Mouse (Mus musculus) CH12.LX (cell line): ENCODE data around the gene Stk35. TPM values are rescaled to one million over a fixed set of nuclear protein-coding genes. Genes with fewer than 3 reads are reported as not detected.

Experiments
- DNase-seq: peaks from one replicate; pipeline ENCODE4 v3.0.0-alpha.2; 2013; ENCODE audit errors: extremely low read depth
- H3K27ac ChIP-seq: 2 replicates; pipeline ENCODE4 v1.5.1; 2012; ENCODE audit warnings: low read depth, mild to moderate bottlenecking, control low read depth, moderate library complexity; ENCODE audit not compliant: insufficient read depth
- H3K27me3 ChIP-seq: replicated peaks from 2 replicates; pipeline ENCODE3; 2012; ENCODE audit warnings: inconsistent platforms
- H3K36me3 ChIP-seq, 2 experiments: replicated peaks in 1 of 2; 2 replicates each; pipeline versions ENCODE3 to v1.6.1; 2012; ENCODE audit warnings: inconsistent platforms in 1 of 2, low read length in 1 of 2, mild to moderate bottlenecking in 1 of 2, mixed read lengths in 1 of 2, moderate library complexity in 1 of 2; ENCODE audit not compliant: control insufficient read depth in 1 of 2, insufficient read depth in 1 of 2
- H3K4me1 ChIP-seq, 2 experiments: 2 replicates each; pipeline ENCODE4 v1.6.1; 2012; ENCODE audit warnings: inconsistent platforms in 1 of 2, moderate library complexity in 1 of 2; ENCODE audit not compliant: insufficient read depth in 2 of 2, control insufficient read depth in 1 of 2
- H3K4me2 ChIP-seq: 2 replicates; pipeline ENCODE4 v1.6.1; 2012; ENCODE audit warnings: low read depth, mild to moderate bottlenecking, control low read depth; ENCODE audit not compliant: poor library complexity, insufficient read depth, severe bottlenecking
- H3K4me3 ChIP-seq, 3 experiments: fragments of 150-350 bp in 1 of 3; sonication (generic) in 1 of 3; replicated peaks in 1 of 3; 2 replicates each; pipeline versions ENCODE3 to v1.5.1; 2011 to 2012; ENCODE audit warnings: low read depth in 2 of 3, low read length in 2 of 3, mild to moderate bottlenecking in 2 of 3, moderate library complexity in 2 of 3, control low read depth in 1 of 3, improper control_type of control experiment in 1 of 3, inconsistent platforms in 1 of 3, mixed read lengths in 1 of 3; ENCODE audit not compliant: poor library complexity in 1 of 3
- H3K79me2 ChIP-seq: replicated peaks from 2 replicates; pipeline ENCODE4 v1.6.1; 2012; ENCODE audit warnings: mild to moderate bottlenecking, moderate library complexity; ENCODE audit not compliant: control insufficient read depth, poor library complexity, insufficient read depth, severe bottlenecking; ENCODE audit errors: extremely low read depth
- H3K9ac ChIP-seq: 2 replicates; pipeline ENCODE4 v1.6.1; 2012; ENCODE audit warnings: low read depth, mild to moderate bottlenecking, control low read depth, moderate library complexity; ENCODE audit not compliant: insufficient read depth
- H3K9me3 ChIP-seq: replicated peaks from 2 replicates; pipeline ENCODE3; 2012; ENCODE audit warnings: low read length, inconsistent platforms, mixed read lengths
- E2F4 ChIP-seq: IDR thresholded peaks from 2 replicates; pipeline ENCODE4 v1.6.1; 2011; ENCODE audit warnings: low read depth, low read length, improper control_type of control experiment; ENCODE audit not compliant: insufficient replicate concordance
- ELF1 ChIP-seq: IDR thresholded peaks from 2 replicates; pipeline ENCODE4 v1.6.1; 2014; ENCODE audit warnings: low read depth, mild to moderate bottlenecking, inconsistent platforms, low read length, improper control_type of control experiment
- EP300 ChIP-seq: IDR thresholded peaks from 2 replicates; pipeline ENCODE4 v1.6.1; 2011; ENCODE audit warnings: low read length, improper control_type of control experiment
- HCFC1 ChIP-seq: IDR thresholded peaks from 2 replicates; pipeline ENCODE4 v1.6.1; 2012; ENCODE audit warnings: low read depth, mild to moderate bottlenecking, inconsistent platforms, low read length, improper control_type of control experiment
- IRF4 ChIP-seq: IDR thresholded peaks from 2 replicates; pipeline ENCODE4 v1.6.1; 2014; ENCODE audit warnings: low read depth, mild to moderate bottlenecking, inconsistent platforms, low read length, improper control_type of control experiment
- MAFK ChIP-seq: IDR thresholded peaks from 2 replicates; pipeline ENCODE4 v1.6.1; 2011; ENCODE audit warnings: low read length, improper control_type of control experiment; ENCODE audit not compliant: insufficient replicate concordance
- MAZ ChIP-seq: IDR thresholded peaks from 2 replicates; pipeline ENCODE4 v1.6.1; 2012; ENCODE audit warnings: low read depth, mild to moderate bottlenecking, inconsistent platforms, low read length, improper control_type of control experiment, moderate library complexity
- MYC ChIP-seq: IDR thresholded peaks from 2 replicates; pipeline ENCODE4 v1.6.1; 2011; ENCODE audit warnings: low read depth, mild to moderate bottlenecking, improper control_type of control experiment, low read length
- NELFE ChIP-seq: IDR thresholded peaks from 2 replicates; pipeline ENCODE4 v1.6.1; 2011; ENCODE audit warnings: low read depth, low read length, improper control_type of control experiment
- POLR2A ChIP-seq: IDR thresholded peaks from 2 replicates; pipeline ENCODE4 v1.6.1; 2011; ENCODE audit warnings: low read depth, mild to moderate bottlenecking, improper control_type of control experiment, low read length
- POLR2AphosphoS2 ChIP-seq: IDR thresholded peaks from 2 replicates; pipeline ENCODE4 v1.6.1; 2011; ENCODE audit warnings: low read depth, low read length, improper control_type of control experiment
- RCOR1 ChIP-seq: conservative IDR thresholded peaks from 2 replicates; pipeline ENCODE4 v1.6.1; 2012; ENCODE audit warnings: low read depth, mild to moderate bottlenecking, inconsistent platforms, low read length, improper control_type of control experiment
- SMC3 ChIP-seq: IDR thresholded peaks from 2 replicates; pipeline ENCODE4 v1.6.1; 2011; ENCODE audit warnings: low read depth, low read length, improper control_type of control experiment
- TBP ChIP-seq: conservative IDR thresholded peaks from 2 replicates; pipeline ENCODE4 v1.6.1; 2011; ENCODE audit warnings: low read depth, low read length, improper control_type of control experiment
- TCF12 ChIP-seq: IDR thresholded peaks from 2 replicates; pipeline ENCODE4 v1.6.1; 2014; ENCODE audit warnings: low read depth, mild to moderate bottlenecking, inconsistent platforms, low read length, improper control_type of control experiment
- UBTF ChIP-seq: IDR thresholded peaks from 2 replicates; pipeline ENCODE4 v1.6.1; 2012; ENCODE audit warnings: low read depth, mild to moderate bottlenecking, inconsistent platforms, low read length, improper control_type of control experiment, moderate library complexity
- ZC3H11A ChIP-seq: IDR thresholded peaks from 2 replicates; pipeline ENCODE4 v1.6.1; 2012; ENCODE audit warnings: low read depth, mild to moderate bottlenecking, inconsistent platforms, low read length, improper control_type of control experiment
- ZMIZ1 ChIP-seq: IDR thresholded peaks from 2 replicates; pipeline ENCODE4 v1.6.1; 2012; ENCODE audit warnings: low read depth, mild to moderate bottlenecking, inconsistent platforms, low read length, improper control_type of control experiment
- dilution Hi-C: fragments of 300-500 bp; cut with MboI; formaldehyde crosslinking; loops from 2 replicates; pipeline ENCODE4 v1.14.3; 2020; ENCODE audit warnings: low sequenced_read_pairs; ENCODE audit not compliant: extremely low pct_unique_long_range_greater_than_20kb, extremely low pct_ligation_motif_present
- in situ Hi-C: fragments of 300-500 bp; cut with MboI; formaldehyde crosslinking; loops from 3 replicates; pipeline ENCODE4 v1.14.3; 2019; ENCODE audit warnings: low sequenced_read_pairs, low pct_ligation_motif_present, low pct_unique_long_range_greater_than_20kb, mixed read lengths
- polyA plus RNA-seq: library from polyadenylated mRNA; unstranded; fragments of >175 nt; gene quantifications from 2 replicates; pipeline ENCODE4 v1.2.1, GENCODE M21; 2012; ENCODE audit warnings: low read depth; ENCODE audit not compliant: insufficient read length
- total RNA-seq, 2 experiments: library from RNA; depleted of rRNA; stranded (reverse); fragments of 300-350 nt in 1 of 2; fragments of >200 nt in 1 of 2; gene quantifications; 2 replicates each; pipeline ENCODE4 v1.2.3; 2012 to 2014

Stk35 gene
- total and polyA plus RNA-seq, 3 experiments, result 4.5 to 22.7 (median 7.3) TPM

DNA sequence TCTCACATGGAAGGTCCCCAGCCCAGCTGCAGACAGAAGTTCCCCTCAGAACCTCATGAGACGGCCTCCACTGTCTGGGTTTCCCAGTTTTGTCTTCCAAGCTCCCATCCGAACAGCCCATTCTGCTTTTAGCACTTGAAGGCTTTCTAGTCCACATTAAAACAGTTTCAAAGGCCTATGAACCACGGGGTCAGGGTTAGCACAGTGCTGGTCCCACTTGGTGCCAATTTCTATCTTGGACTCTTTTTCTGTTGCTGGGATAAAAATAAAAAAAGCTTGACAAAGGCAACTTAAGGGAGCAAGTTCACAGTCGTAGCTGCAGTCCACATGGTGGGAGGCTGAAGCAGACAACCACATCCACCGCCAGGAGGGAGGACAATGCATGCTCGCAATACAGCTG, 34.6 kb downstream of the Stk35 start:
- H3K27me3 ChIP-seq, result no peaks in the 10 kb centered on the region
- dilution Hi-C loops, result no loop called here
- H3K9me3 ChIP-seq, result no peaks in the 10 kb centered on the region
- no peak overlapping the region for H3K9ac ChIP-seq
- no peaks in the 10 kb centered on the region for H3K79me2 ChIP-seq
- in situ Hi-C loops, result no loop called here
- H3K4me3 ChIP-seq, result no peak overlapping the region
- H3K36me3 ChIP-seq, result peaks cover 7 to 24% of the 10 kb centered on the region in 2 experiments
- H3K4me2 ChIP-seq, result no peak overlapping the region
- no peak overlapping the region for H3K27ac ChIP-seq
- no peaks in the 10 kb centered on the region for H3K4me1 ChIP-seq
- TF ChIP-seq ELF1, result no peak
- no peak for TF ChIP-seq TCF12
- TF ChIP-seq MAZ, result no peak
- DNase-seq, result no peak

DNA sequence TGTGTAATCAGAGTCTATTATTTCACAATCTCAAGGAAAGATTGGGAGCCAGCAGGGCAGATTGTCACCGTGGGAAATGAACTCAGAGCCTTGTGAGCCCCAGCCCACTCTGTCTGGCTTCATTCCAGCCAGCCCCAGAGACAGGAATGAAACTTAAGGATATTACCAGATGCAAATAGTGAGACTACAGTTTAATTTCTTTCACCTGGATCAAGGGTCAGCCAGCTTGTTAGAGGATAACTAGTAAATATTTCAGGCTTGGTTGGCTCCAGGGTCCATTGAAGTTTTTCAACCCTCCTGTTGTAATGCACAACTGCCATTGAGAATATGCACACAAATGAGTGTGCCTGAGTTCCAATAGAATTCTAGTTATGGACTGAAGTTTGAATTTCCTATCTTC, 36.6 kb downstream of the Stk35 start:
- Histone ChIP-seq H3K27ac (no peak overlapping the region), H3K36me3 (peaks cover 0 to 6% of the 10 kb centered on the region in 2 experiments), H3K9ac (no peak overlapping the region), H3K79me2 (no peaks in the 10 kb centered on the region), H3K9me3 (no peaks in the 10 kb centered on the region), H3K4me3 (no peak overlapping the region), H3K4me2 (no peak overlapping the region), H3K27me3 (no peaks in the 10 kb centered on the region), H3K4me1 (no peaks in the 10 kb centered on the region)
- dilution Hi-C loops (no loop called here), in situ Hi-C loops (no loop called here)
- no peak for DNase-seq
- TF ChIP-seq TBP, result no peak
- TF ChIP-seq POLR2A, result no peak
- no peak for TF ChIP-seq NELFE
- TF ChIP-seq HCFC1, result no peak
- no peak for TF ChIP-seq TCF12
- TF ChIP-seq EP300, result no peak
- TF ChIP-seq ZMIZ1, result no peak
- TF ChIP-seq UBTF, result no peak
- TF ChIP-seq E2F4, result no peak

DNA sequence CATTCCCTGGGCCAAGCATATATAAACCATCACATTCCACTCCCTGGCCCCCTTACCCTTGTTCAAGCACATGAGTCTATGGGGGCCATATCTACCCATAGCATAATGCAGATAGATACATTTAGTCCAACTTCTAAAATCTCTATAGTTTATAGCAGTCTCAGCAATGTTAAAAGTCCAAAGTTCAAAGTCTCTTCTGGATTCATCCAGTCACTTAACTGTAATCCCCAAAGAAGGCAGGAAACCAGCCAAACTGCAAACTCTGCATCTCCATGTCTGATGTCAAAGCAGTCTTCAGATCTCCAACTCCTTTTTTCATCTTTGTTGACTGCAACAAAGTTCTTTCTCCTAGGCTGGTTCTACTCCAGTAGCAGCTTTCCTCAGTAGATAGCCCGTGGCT, 38.0 kb downstream of the Stk35 start:
- no peak for DNase-seq
- no peaks in the 10 kb centered on the region for H3K9me3 ChIP-seq
- H3K79me2 ChIP-seq, result no peaks in the 10 kb centered on the region
- no peak overlapping the region for H3K9ac ChIP-seq
- no peak overlapping the region for H3K4me3 ChIP-seq
- H3K4me1 ChIP-seq, result no peaks in the 10 kb centered on the region
- dilution Hi-C loops (no loop called here), in situ Hi-C loops (no loop called here)
- no peak overlapping the region for H3K4me2 ChIP-seq
- no peak for TF ChIP-seq ELF1
- TF ChIP-seq E2F4, result no peak
- TF ChIP-seq ZC3H11A, result no peak
- TF ChIP-seq RCOR1, result no peak
- no peak for TF ChIP-seq POLR2AphosphoS2
- no peak for TF ChIP-seq EP300
- no peak for TF ChIP-seq NELFE
- no peak for TF ChIP-seq TCF12
- no peak for TF ChIP-seq MAZ
- no peak for TF ChIP-seq MAFK
- TF ChIP-seq MYC, result no peak
- TF ChIP-seq IRF4, result no peak
- no peak for TF ChIP-seq SMC3
- H3K36me3 ChIP-seq, result peaks cover 0 to 1% of the 10 kb centered on the region in 2 experiments
- no peak overlapping the region for H3K27ac ChIP-seq
- no peaks in the 10 kb centered on the region for H3K27me3 ChIP-seq
